Comparison of ENCODE assay signal across 9 mouse cellular contexts in the genomic region with DNA sequence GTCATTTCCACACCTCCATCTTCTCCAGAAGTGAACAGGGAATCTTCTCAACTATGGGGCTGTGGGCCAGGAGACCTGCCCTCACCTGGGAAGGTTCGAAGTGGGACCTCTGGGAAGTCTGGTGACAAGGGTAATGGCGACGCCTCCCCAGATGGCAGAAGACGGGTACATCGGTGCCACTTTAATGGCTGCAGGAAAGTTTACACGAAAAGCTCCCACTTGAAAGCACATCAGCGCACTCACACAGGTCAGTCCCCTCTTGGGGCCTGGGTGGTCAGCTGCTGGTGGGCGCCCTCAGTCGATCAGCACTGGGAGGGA. TPM values are rescaled to one million over a fixed set of nuclear protein-coding genes. Genes with fewer than 3 reads are reported as not detected.
DNase-seq lines count a peak whose midpoint lies in the region; ATAC-seq and TF ChIP-seq lines count a peak whose summit lies in the region.
"Had no signal": no experiment of that assay in that cellular context is flagged by ENCODE, and none has a peak within 500 bp of the region (broad histone marks: within the 10 kb centered on the region; RNA-seq: fewer than 3 reads in every experiment).

No protein-coding gene starts in this region.

- H3K9me3 ChIP-seq in heart, embryonic 16.5 days (replicated peaks; ENCODE audit: control insufficient read depth, low read length): no peaks in the 10 kb centered on the region
- no peaks in the 10 kb centered on the region for H3K9me3 ChIP-seq in midbrain, postnatal 0 days (ENCODE audit: low read length)

- peak overlapping the region; percentile 76 for H3K9ac ChIP-seq in heart, embryonic 16.5 days (ENCODE audit: low read length)
- no peak overlapping the region; the same call in 1 of the 2 replicates for H3K9ac ChIP-seq in midbrain, postnatal 0 days (replicated peaks; ENCODE audit: low read length, poor library complexity, severe bottlenecking)

- 65% methylated on average over 9 of the region's 9 CpGs for WGBS in lung, adult 2 months
- 74% methylated on average over 9 of the region's 9 CpGs for WGBS in heart, embryonic 16.5 days
- whole genome bisulfite sequencing in midbrain, postnatal 0 days: 88% methylated on average over 9 of the region's 9 CpGs

- TF ChIP-seq CTCF in lung, adult 2 months (IDR thresholded peaks at IDR 0.05; ENCODE audit: insufficient read depth, low read length): no peak
- TF ChIP-seq CTCF in cortical plate, adult 2 months (IDR thresholded peaks at IDR 0.05; ENCODE audit: extremely low read depth, insufficient read depth, low read length): no peak
- TF ChIP-seq CTCF in midbrain, postnatal 0 days (IDR thresholded peaks at IDR 0.05): no peak

- no peak for TF ChIP-seq POLR2A in lung, adult 2 months (IDR thresholded peaks at IDR 0.05; ENCODE audit: borderline replicate concordance, extremely low read depth, low read depth, low read length)
- TF ChIP-seq POLR2A in cortical plate, adult 2 months (IDR thresholded peaks at IDR 0.05; ENCODE audit: extremely low read depth, insufficient read depth, low read length): no peak

- no peaks in the 10 kb centered on the region for H3K27me3 ChIP-seq in heart, embryonic 16.5 days (ENCODE audit: control insufficient read depth, insufficient read depth, low read length)
- H3K27me3 ChIP-seq in midbrain, postnatal 0 days (ENCODE audit: insufficient read depth, low read length): no peaks in the 10 kb centered on the region

- H3K27ac ChIP-seq in cortical plate, adult 2 months (ENCODE audit: insufficient read depth, low read length): peak overlapping the region; percentile 14; the same call in 1 of the 2 replicates
- peak overlapping the region; percentile 89 for H3K27ac ChIP-seq in heart, embryonic 16.5 days (ENCODE audit: low read length)
- no peak overlapping the region for H3K27ac ChIP-seq in midbrain, postnatal 0 days (ENCODE audit: low read depth, low read length)

- H3K36me3 ChIP-seq in heart, embryonic 16.5 days (ENCODE audit: control insufficient read depth, insufficient read depth): peaks cover 42% of the 10 kb centered on the region
- peaks cover 28% of the 10 kb centered on the region for H3K36me3 ChIP-seq in midbrain, postnatal 0 days (ENCODE audit: insufficient read depth, low read length)

- ATAC-seq in heart, embryonic 16.5 days (replicated peaks; ENCODE audit: extremely low read depth, insufficient read depth, low FRiP score): no peak
- ATAC-seq in midbrain, postnatal 0 days (ENCODE audit: low FRiP score): no peak

- no peak for DNase-seq in lung, adult 2 months
- DNase-seq in lung, postnatal 36 days: no peak
- no peak for DNase-seq in midbrain, postnatal 0 days (ENCODE audit: low spot score)
- no peak for DNase-seq in adrenal gland, adult 2 months
- DNase-seq in cerebellum, adult 11-12 months: no peak
- no peak for DNase-seq in urinary bladder, postnatal 4 days (ENCODE audit: low spot score in 2 of 2)
- DNase-seq: kidney, adult 18-20 months had no signal

- H3K4me2 ChIP-seq in heart, embryonic 16.5 days (ENCODE audit: low read depth, low read length): peak overlapping the region; percentile 84
- H3K4me2 ChIP-seq in midbrain, postnatal 0 days (ENCODE audit: low read depth, low read length, poor library complexity, severe bottlenecking): peak overlapping the region; percentile 68

- H3K4me1 ChIP-seq in lung, adult 2 months (ENCODE audit: control insufficient read depth, insufficient read depth, low read length): peaks cover 33% of the 10 kb centered on the region
- peaks cover 4% of the 10 kb centered on the region; the same call in 1 of the 2 replicates for H3K4me1 ChIP-seq in cortical plate, adult 2 months (ENCODE audit: control insufficient read depth, insufficient read depth, low read length)
- H3K4me1 ChIP-seq in heart, embryonic 16.5 days (ENCODE audit: control insufficient read depth, insufficient read depth, low read length): peaks cover 26% of the 10 kb centered on the region
- H3K4me1 ChIP-seq in midbrain, postnatal 0 days (ENCODE audit: insufficient read depth, low read length): peaks cover 17% of the 10 kb centered on the region

- H3K4me3 ChIP-seq in lung, adult 2 months (replicated peaks; ENCODE audit: extremely low read depth, low read depth, low read length): peak overlapping the region; percentile 21
- peak overlapping the region; percentile 100; the same call in 1 of the 2 replicates for H3K4me3 ChIP-seq in cortical plate, adult 2 months (ENCODE audit: insufficient read depth, low read length)
- H3K4me3 ChIP-seq in heart, embryonic 16.5 days (ENCODE audit: low read length): peak overlapping the region; percentile 80
- peak overlapping the region; percentile 83 for H3K4me3 ChIP-seq in midbrain, postnatal 0 days (ENCODE audit: low read depth, low read length)

RNA-seq across cellular contexts. Expression of a gene that starts 3.8 kb away (rescaled TPM):
- 39.5 and 44.8 TPM in 2 replicates for polyA plus RNA-seq in lung, adult 2 months (2012; rRNA removed)
- polyA plus RNA-seq in cortical plate, adult 2 months (2012; rRNA removed): 25.7 and 27.5 TPM in 2 replicates
- 77.1 and 87.5 TPM in 2 replicates for polyA plus RNA-seq in heart, embryonic 16.5 days (2015; fragmentation: Nextera tagmentation; extraction: Ambion mirVana)
- total RNA-seq in midbrain, postnatal 0 days (2014; rRNA removed): 63.9 and 75.1 TPM in 2 replicates
- 153 and 157 TPM in 2 replicates for polyA plus RNA-seq in midbrain, postnatal 0 days (2015; fragmentation: Nextera tagmentation; extraction: Ambion mirVana)
- total RNA-seq in adrenal gland, adult 2 months (2021): 10 to 100 TPM; 33.7 to 40.0 TPM
- polyA plus RNA-seq in adrenal gland, adult 2 months (2012; rRNA removed): 11.4 and 11.8 TPM in 2 replicates

Comparison
In these comparisons a context has a peak if more than half of its experiments do, and no peak if none do; other contexts are left out.
1. H3K4me3 ChIP-seq: peak in every context shown above with its lines; median percentile 100 in cortical plate, adult 2 months; 83 in midbrain, postnatal 0 days; 80 in heart, embryonic 16.5 days; 21 in lung, adult 2 months.